Mouse (Mus musculus) kidney, adult 2 months (tissue): ENCODE data around the gene Ap1s1. TPM values are rescaled to one million over a fixed set of nuclear protein-coding genes. Genes with fewer than 3 reads are reported as not detected.

ENCODE experiments used
- DNase-seq: peaks from one replicate; pipeline ENCODE4 v3.0.0; 2021
- H3K27ac ChIP-seq: fragments of 200-500 bp; 2 replicates; pipeline ENCODE4 v1.5.1; 2012; ENCODE audit warnings: low read depth, low read length, control low read depth, inconsistent platforms; ENCODE audit not compliant: insufficient read depth
- H3K27me3 ChIP-seq: fragments of 200-500 bp; replicated peaks from 2 replicates; pipeline ENCODE4 v1.6.1; 2012; ENCODE audit warnings: mild to moderate bottlenecking, moderate library complexity, low read length, inconsistent platforms; ENCODE audit not compliant: control insufficient read depth, insufficient read depth
- H3K36me3 ChIP-seq: fragments of 200-500 bp; 2 replicates; pipeline ENCODE4 v1.6.1; 2012; ENCODE audit warnings: mild to moderate bottlenecking, moderate library complexity, low read length, inconsistent platforms; ENCODE audit not compliant: control insufficient read depth, insufficient read depth
- H3K4me1 ChIP-seq: fragments of 200-500 bp; 2 replicates; pipeline ENCODE4 v1.6.1; 2011; ENCODE audit warnings: low read length; ENCODE audit not compliant: control insufficient read depth, insufficient read depth
- H3K4me3 ChIP-seq: fragments of 200-500 bp; 2 replicates; pipeline ENCODE4 v1.5.1; 2011; ENCODE audit warnings: mild to moderate bottlenecking, low read depth, low read length, control low read depth; ENCODE audit not compliant: insufficient read depth
- CTCF ChIP-seq: fragments of 200-500 bp; conservative IDR thresholded peaks from 2 replicates; pipeline ENCODE4 v1.5.1; 2011; ENCODE audit warnings: low read depth, mild to moderate bottlenecking, control low read depth, low read length, moderate library complexity, mixed read lengths; ENCODE audit not compliant: insufficient read depth, insufficient read length
- POLR2A ChIP-seq: fragments of 200-500 bp; IDR thresholded peaks from one replicate; pipeline ENCODE4 v1.6.1; 2011; ENCODE audit warnings: low read depth, low read length, control low read depth
- WGBS: fragments of 180-500 bp; shearing (Covaris S2); methylation state at CpG from one replicate; pipeline ENCODE4 v1.1.7; 2018; 5-methylcytosine and 5-hydroxymethylcytosine counted together
- polyA plus RNA-seq: library from polyadenylated mRNA; depleted of rRNA; stranded (reverse); fragments of >200 nt; gene quantifications from 2 replicates; pipeline ENCODE4 v1.2.3, GENCODE M21; 2012

Ap1s1 gene
- polyA plus RNA-seq, 1 experiment: 67.0 TPM

DNA sequence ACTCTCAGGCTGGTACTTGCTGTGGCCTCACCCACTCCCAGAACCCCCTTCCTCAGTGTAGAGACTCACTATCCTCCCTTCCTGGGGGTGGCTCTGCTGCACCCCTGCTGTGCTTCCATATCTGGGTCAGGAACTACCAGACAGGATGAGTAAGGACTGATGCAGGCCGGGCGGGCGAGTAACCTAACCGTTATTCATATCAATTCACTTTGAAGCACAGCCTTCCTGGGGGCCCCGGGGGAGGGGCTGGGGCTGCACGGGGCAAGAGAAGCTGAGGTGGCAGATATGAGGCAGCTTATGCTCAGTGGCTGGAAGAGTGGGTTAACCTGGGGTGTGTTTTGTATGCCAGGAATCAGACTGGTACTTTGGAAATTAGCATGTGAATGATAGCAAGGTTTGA is 39.1 kb upstream of the Ap1s1 start:
- H3K4me3 ChIP-seq: no peak overlapping the region
- no peaks in the 10 kb centered on the region for H3K27me3 ChIP-seq
- 85% methylated on average over 6 of the region's 6 CpGs for WGBS
- H3K27ac ChIP-seq: no peak overlapping the region
- no peak for DNase-seq
- TF ChIP-seq CTCF (no peak), POLR2A (no peak)
- no peaks in the 10 kb centered on the region; the same call in 1 of the 2 replicates for H3K4me1 ChIP-seq
- H3K36me3 ChIP-seq: no peaks in the 10 kb centered on the region

DNA sequence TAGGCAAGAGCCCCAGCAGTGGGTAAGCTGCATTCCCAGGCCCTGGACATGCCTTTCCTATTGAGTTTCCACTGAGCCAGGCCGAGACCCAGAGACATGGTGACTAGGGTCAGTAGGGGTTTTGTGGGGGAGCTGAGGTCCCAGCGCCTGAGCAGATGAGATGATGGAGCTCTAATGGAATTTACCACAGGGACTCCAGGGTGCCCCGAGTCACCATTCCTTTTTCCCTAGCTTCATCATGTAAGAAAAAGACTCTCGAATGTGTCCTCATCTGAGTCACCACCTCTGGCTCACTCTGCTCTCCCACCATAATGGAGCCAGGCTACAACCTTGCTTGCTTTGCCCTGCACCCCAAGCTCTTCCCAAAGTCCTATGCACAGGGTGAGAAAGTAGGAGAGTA is 37.1 kb upstream of the Ap1s1 start:
- Histone ChIP-seq H3K4me3 (no peak overlapping the region), H3K36me3 (no peaks in the 10 kb centered on the region), H3K27me3 (no peaks in the 10 kb centered on the region), H3K27ac (no peak overlapping the region), H3K4me1 (peaks cover under 1% of the 10 kb centered on the region; the same call in 1 of the 2 replicates)
- no peak for DNase-seq
- no peak for TF ChIP-seq CTCF
- TF ChIP-seq POLR2A: no peak
- WGBS: 94% methylated on average over 4 of the region's 4 CpGs

DNA sequence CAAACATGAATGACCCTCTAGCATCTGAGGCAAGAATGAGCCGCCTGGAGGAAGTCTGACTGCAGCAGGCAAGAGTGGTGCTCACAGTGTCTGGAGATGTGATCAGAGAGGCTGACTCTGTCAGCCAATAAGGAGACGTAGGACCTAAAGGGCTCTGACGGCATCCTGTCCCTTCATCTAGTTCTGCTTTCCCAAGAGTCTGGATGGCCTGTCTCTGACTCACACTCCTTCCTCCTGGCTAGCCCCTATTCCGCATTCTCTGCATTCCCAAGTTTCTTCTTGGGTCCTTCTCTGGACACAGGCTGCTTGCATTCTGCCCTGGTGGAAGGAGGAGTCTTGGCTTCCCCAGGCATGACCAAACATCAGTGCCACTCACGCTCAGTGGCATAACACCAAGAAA is 33.9 kb upstream of the Ap1s1 start:
- Histone ChIP-seq H3K27ac (no peak overlapping the region), H3K4me1 (peaks cover 9% of the 10 kb centered on the region; the same call in 1 of the 2 replicates), H3K27me3 (no peaks in the 10 kb centered on the region), H3K36me3 (no peaks in the 10 kb centered on the region), H3K4me3 (no peak overlapping the region)
- peak; percentile 63 for DNase-seq
- TF ChIP-seq POLR2A (no peak), CTCF (no peak)
- 41% methylated on average over 5 of the region's 5 CpGs for WGBS

DNA sequence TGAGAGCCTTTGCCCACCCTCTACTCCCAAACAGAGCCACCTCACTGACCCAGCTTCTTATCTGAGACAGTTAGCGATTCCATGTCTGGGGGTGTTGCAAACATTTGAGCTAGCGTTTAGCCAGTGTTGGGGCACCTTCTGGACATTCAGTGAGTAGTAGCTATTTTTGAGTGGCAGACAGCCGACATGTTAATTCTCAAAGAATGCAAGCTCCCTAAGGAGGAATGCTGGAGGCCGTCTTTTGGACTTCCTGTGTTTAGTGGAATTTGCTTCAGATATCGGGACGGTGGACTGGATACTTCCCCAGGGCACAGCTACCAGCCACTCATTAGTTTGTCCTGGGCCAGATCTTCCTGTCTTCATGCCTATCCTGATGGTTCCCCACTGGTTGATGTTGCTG is 32.7 kb upstream of the Ap1s1 start:
- TF ChIP-seq CTCF (no peak), POLR2A (no peak)

GRCm38 (mm10) chr5:137078041-137078440 is 32.1 kb upstream of the Ap1s1 start:
- H3K27ac ChIP-seq: no peak overlapping the region
- H3K4me3 ChIP-seq: no peak overlapping the region
- H3K36me3 ChIP-seq: no peaks in the 10 kb centered on the region
- TF ChIP-seq CTCF (no peak), POLR2A (no peak)
- H3K27me3 ChIP-seq: no peaks in the 10 kb centered on the region
- WGBS: 63% methylated on average over 14 of the region's 14 CpGs
- peaks cover 12% of the 10 kb centered on the region for H3K4me1 ChIP-seq
- peak; percentile 18 for DNase-seq

More for the DNA sequence above, 32.7 kb upstream of the Ap1s1 start:
- Histone ChIP-seq H3K4me1 (peaks cover 9% of the 10 kb centered on the region; the same call in 1 of the 2 replicates), H3K36me3 (no peaks in the 10 kb centered on the region), H3K27ac (0 out of 2 replicates have a peak overlapping the region, but pooled peaks have one; percentile 19), H3K27me3 (no peaks in the 10 kb centered on the region), H3K4me3 (no peak overlapping the region)
- DNase-seq: peak; percentile 25
- 40% methylated on average over 6 of the region's 6 CpGs for WGBS

GRCm38 (mm10) chr5:137077187-137077586 is 31.3 kb upstream of the Ap1s1 start:
- whole genome bisulfite sequencing: 82% methylated on average over 7 of the region's 7 CpGs
- no peak overlapping the region for H3K4me3 ChIP-seq
- TF ChIP-seq POLR2A: no peak
- TF ChIP-seq CTCF: no peak
- H3K27me3 ChIP-seq: no peaks in the 10 kb centered on the region
- H3K27ac ChIP-seq: 0 out of 2 replicates have a peak overlapping the region, but pooled peaks have one; percentile 19
- DNase-seq: no peak
- H3K4me1 ChIP-seq: peaks cover 17% of the 10 kb centered on the region
- no peaks in the 10 kb centered on the region for H3K36me3 ChIP-seq

- H3K36me3 ChIP-seq: no peaks in the 10 kb centered on the region
- no peak overlapping the region for H3K4me3 ChIP-seq
- TF ChIP-seq POLR2A (no peak), CTCF (no peak)
- peak overlapping the region; percentile 57 for H3K27ac ChIP-seq
- H3K27me3 ChIP-seq: no peaks in the 10 kb centered on the region
- DNase-seq: peak; percentile 61
- WGBS: 48% methylated on average over 12 of the region's 12 CpGs
- peaks cover 20% of the 10 kb centered on the region for H3K4me1 ChIP-seq
These were observed 30.4 kb upstream of the Ap1s1 start for GRCm38 (mm10) chr5:137076191-137076930.
